Mouse (Mus musculus): ENCODE data around the gene Id3.

- no peak for TF ChIP-seq CTCF (IDR thresholded peaks at IDR 0.05; ENCODE audit: borderline replicate concordance, control insufficient read depth, extremely low read depth, insufficient read depth, low read length, poor library complexity)
- TF ChIP-seq POLR2A (IDR thresholded peaks at IDR 0.05; ENCODE audit: control insufficient read depth, extremely low read depth, insufficient read depth, low read length, poor library complexity): no peak
These were observed 24.4 kb downstream of the Id3 start for GRCm38 (mm10) chr4:136167701-136168100.
